Mouse (Mus musculus) CH12.LX (cell line): Measurements from ENCODE around the gene Ubiad1. TPM values are rescaled to one million over a fixed set of nuclear protein-coding genes. Genes with fewer than 3 reads are reported as not detected.

Experiments
- DNase-seq: peaks from one replicate; pipeline ENCODE4 v3.0.0-alpha.2; 2013; ENCODE audit errors: extremely low read depth
- H3K27ac ChIP-seq: 2 replicates; pipeline ENCODE4 v1.5.1; 2012; ENCODE audit warnings: low read depth, mild to moderate bottlenecking, control low read depth, moderate library complexity; ENCODE audit not compliant: insufficient read depth
- H3K27me3 ChIP-seq: replicated peaks from 2 replicates; pipeline ENCODE3; 2012; ENCODE audit warnings: inconsistent platforms
- H3K36me3 ChIP-seq, 2 experiments: replicated peaks in 1 of 2; 2 replicates each; pipeline versions ENCODE3 to v1.6.1; 2012; ENCODE audit warnings: inconsistent platforms in 1 of 2, low read length in 1 of 2, mild to moderate bottlenecking in 1 of 2, mixed read lengths in 1 of 2, moderate library complexity in 1 of 2; ENCODE audit not compliant: control insufficient read depth in 1 of 2, insufficient read depth in 1 of 2
- H3K4me1 ChIP-seq, 2 experiments: 2 replicates each; pipeline ENCODE4 v1.6.1; 2012; ENCODE audit warnings: inconsistent platforms in 1 of 2, moderate library complexity in 1 of 2; ENCODE audit not compliant: insufficient read depth in 2 of 2, control insufficient read depth in 1 of 2
- H3K4me2 ChIP-seq: 2 replicates; pipeline ENCODE4 v1.6.1; 2012; ENCODE audit warnings: low read depth, mild to moderate bottlenecking, control low read depth; ENCODE audit not compliant: poor library complexity, insufficient read depth, severe bottlenecking
- H3K4me3 ChIP-seq, 3 experiments: fragments of 150-350 bp in 1 of 3; sonication (generic) in 1 of 3; replicated peaks in 1 of 3; 2 replicates each; pipeline versions ENCODE3 to v1.5.1; 2011 to 2012; ENCODE audit warnings: low read depth in 2 of 3, low read length in 2 of 3, mild to moderate bottlenecking in 2 of 3, moderate library complexity in 2 of 3, control low read depth in 1 of 3, improper control_type of control experiment in 1 of 3, inconsistent platforms in 1 of 3, mixed read lengths in 1 of 3; ENCODE audit not compliant: poor library complexity in 1 of 3
- H3K79me2 ChIP-seq: replicated peaks from 2 replicates; pipeline ENCODE4 v1.6.1; 2012; ENCODE audit warnings: mild to moderate bottlenecking, moderate library complexity; ENCODE audit not compliant: control insufficient read depth, poor library complexity, insufficient read depth, severe bottlenecking; ENCODE audit errors: extremely low read depth
- H3K9ac ChIP-seq: 2 replicates; pipeline ENCODE4 v1.6.1; 2012; ENCODE audit warnings: low read depth, mild to moderate bottlenecking, control low read depth, moderate library complexity; ENCODE audit not compliant: insufficient read depth
- H3K9me3 ChIP-seq: replicated peaks from 2 replicates; pipeline ENCODE3; 2012; ENCODE audit warnings: low read length, inconsistent platforms, mixed read lengths
- CTCF ChIP-seq, 2 experiments: IDR thresholded peaks in 1 of 2; conservative IDR thresholded peaks in 1 of 2; 2 replicates each; pipeline ENCODE4 v1.5.1; 2011 to 2012; ENCODE audit warnings: low read depth in 2 of 2, low read length in 2 of 2, improper control_type of control experiment in 1 of 2, inconsistent platforms in 1 of 2, mild to moderate bottlenecking in 1 of 2, moderate library complexity in 1 of 2
- E2F4 ChIP-seq: IDR thresholded peaks from 2 replicates; pipeline ENCODE4 v1.6.1; 2011; ENCODE audit warnings: low read depth, low read length, improper control_type of control experiment; ENCODE audit not compliant: insufficient replicate concordance
- EP300 ChIP-seq: IDR thresholded peaks from 2 replicates; pipeline ENCODE4 v1.6.1; 2011; ENCODE audit warnings: low read length, improper control_type of control experiment
- ETS1 ChIP-seq: conservative IDR thresholded peaks from 2 replicates; pipeline ENCODE4 v1.6.1; 2012; ENCODE audit warnings: low read depth, mild to moderate bottlenecking, inconsistent platforms, low read length, improper control_type of control experiment, moderate library complexity
- GABPA ChIP-seq: IDR thresholded peaks from 2 replicates; pipeline ENCODE4 v1.6.1; 2012; ENCODE audit warnings: low read depth, low read length, improper control_type of control experiment, inconsistent platforms; ENCODE audit not compliant: insufficient replicate concordance
- HCFC1 ChIP-seq: IDR thresholded peaks from 2 replicates; pipeline ENCODE4 v1.6.1; 2012; ENCODE audit warnings: low read depth, mild to moderate bottlenecking, inconsistent platforms, low read length, improper control_type of control experiment
- IRF4 ChIP-seq: IDR thresholded peaks from 2 replicates; pipeline ENCODE4 v1.6.1; 2014; ENCODE audit warnings: low read depth, mild to moderate bottlenecking, inconsistent platforms, low read length, improper control_type of control experiment
- JUND ChIP-seq: conservative IDR thresholded peaks from 2 replicates; pipeline ENCODE4 v1.6.1; 2011; ENCODE audit warnings: low read depth, low read length, improper control_type of control experiment
- KAT2A ChIP-seq: IDR thresholded peaks from 2 replicates; pipeline ENCODE4 v1.6.1; 2012; ENCODE audit warnings: low read length, improper control_type of control experiment, inconsistent platforms; ENCODE audit not compliant: insufficient replicate concordance
- MAFK ChIP-seq: IDR thresholded peaks from 2 replicates; pipeline ENCODE4 v1.6.1; 2011; ENCODE audit warnings: low read length, improper control_type of control experiment; ENCODE audit not compliant: insufficient replicate concordance
- MAX ChIP-seq: IDR thresholded peaks from 2 replicates; pipeline ENCODE4 v1.6.1; 2011; ENCODE audit warnings: low read length, improper control_type of control experiment
- MEF2A ChIP-seq: IDR thresholded peaks from 2 replicates; pipeline ENCODE4 v1.6.1; 2014; ENCODE audit warnings: low read depth, mild to moderate bottlenecking, inconsistent platforms, low read length, improper control_type of control experiment, borderline replicate concordance
- MXI1 ChIP-seq: IDR thresholded peaks from 2 replicates; pipeline ENCODE4 v1.6.1; 2011; ENCODE audit warnings: mild to moderate bottlenecking, low read depth, low read length, improper control_type of control experiment
- PAX5 ChIP-seq: IDR thresholded peaks from 2 replicates; pipeline ENCODE4 v1.6.1; 2012; ENCODE audit warnings: low read length, inconsistent platforms, mixed read lengths
- POLR2AphosphoS2 ChIP-seq: IDR thresholded peaks from 2 replicates; pipeline ENCODE4 v1.6.1; 2011; ENCODE audit warnings: low read depth, low read length, improper control_type of control experiment
- RAD21 ChIP-seq: IDR thresholded peaks from 2 replicates; pipeline ENCODE4 v1.6.1; 2011; ENCODE audit warnings: low read depth, mild to moderate bottlenecking, low read length, improper control_type of control experiment, moderate library complexity
- RCOR1 ChIP-seq: conservative IDR thresholded peaks from 2 replicates; pipeline ENCODE4 v1.6.1; 2012; ENCODE audit warnings: low read depth, mild to moderate bottlenecking, inconsistent platforms, low read length, improper control_type of control experiment
- SMC3 ChIP-seq: IDR thresholded peaks from 2 replicates; pipeline ENCODE4 v1.6.1; 2011; ENCODE audit warnings: low read depth, low read length, improper control_type of control experiment
- TCF12 ChIP-seq: IDR thresholded peaks from 2 replicates; pipeline ENCODE4 v1.6.1; 2014; ENCODE audit warnings: low read depth, mild to moderate bottlenecking, inconsistent platforms, low read length, improper control_type of control experiment
- ZC3H11A ChIP-seq: IDR thresholded peaks from 2 replicates; pipeline ENCODE4 v1.6.1; 2012; ENCODE audit warnings: low read depth, mild to moderate bottlenecking, inconsistent platforms, low read length, improper control_type of control experiment
- ZMIZ1 ChIP-seq: IDR thresholded peaks from 2 replicates; pipeline ENCODE4 v1.6.1; 2012; ENCODE audit warnings: low read depth, mild to moderate bottlenecking, inconsistent platforms, low read length, improper control_type of control experiment
- dilution Hi-C: fragments of 300-500 bp; cut with MboI; formaldehyde crosslinking; loops from 2 replicates; pipeline ENCODE4 v1.14.3; 2020; ENCODE audit warnings: low sequenced_read_pairs; ENCODE audit not compliant: extremely low pct_unique_long_range_greater_than_20kb, extremely low pct_ligation_motif_present
- in situ Hi-C: fragments of 300-500 bp; cut with MboI; formaldehyde crosslinking; loops from 3 replicates; pipeline ENCODE4 v1.14.3; 2019; ENCODE audit warnings: low sequenced_read_pairs, low pct_ligation_motif_present, low pct_unique_long_range_greater_than_20kb, mixed read lengths
- polyA plus RNA-seq: library from polyadenylated mRNA; unstranded; fragments of >175 nt; gene quantifications from 2 replicates; pipeline ENCODE4 v1.2.1, GENCODE M21; 2012; ENCODE audit warnings: low read depth; ENCODE audit not compliant: insufficient read length
- total RNA-seq, 2 experiments: library from RNA; depleted of rRNA; stranded (reverse); fragments of 300-350 nt in 1 of 2; fragments of >200 nt in 1 of 2; gene quantifications; 2 replicates each; pipeline ENCODE4 v1.2.3; 2012 to 2014

The Ubiad1 gene
- total and polyA plus RNA-seq, 3 experiments: 20.5 to 21.9 (median 20.9) TPM

DNA sequence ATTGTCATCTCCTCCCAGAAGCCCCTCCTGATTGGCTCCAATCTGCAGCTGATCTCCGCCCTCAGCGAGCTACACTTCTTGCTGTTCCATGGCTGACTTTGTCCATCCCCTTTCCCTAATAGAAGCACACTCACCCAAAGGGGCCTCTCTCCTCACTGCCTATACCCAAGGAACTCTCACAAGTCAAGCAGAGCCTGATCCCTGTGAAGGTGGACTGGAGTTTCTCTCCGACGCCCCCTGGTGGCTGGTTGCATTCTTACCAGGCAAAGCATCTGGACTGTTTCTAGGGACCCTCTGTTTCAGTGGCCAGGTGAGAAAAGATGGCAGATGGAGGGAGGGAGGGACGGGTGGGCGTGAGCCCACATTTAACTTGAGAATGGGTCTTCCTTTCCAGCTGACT is 14.9 kb downstream of the Ubiad1 start:
- Histone ChIP-seq H3K27ac (no peak overlapping the region), H3K36me3 (peaks cover 24 to 50% of the 10 kb centered on the region in 2 experiments), H3K4me2 (no peak overlapping the region), H3K9ac (no peak overlapping the region), H3K4me3 (no peak overlapping the region), H3K79me2 (no peaks in the 10 kb centered on the region), H3K9me3 (no peaks in the 10 kb centered on the region), H3K27me3 (no peaks in the 10 kb centered on the region), H3K4me1 (no peaks in the 10 kb centered on the region)
- peak; percentile 62 for DNase-seq
- dilution Hi-C loops: no loop called here
- TF ChIP-seq CTCF (conservative IDR thresholded peaks at IDR 0.05 in 1 of 2, IDR thresholded peaks at IDR 0.05 in 1 of 2; ENCODE audit: low read depth in 2 of 2, low read length in 2 of 2) (peak; percentile 76 to 77), PAX5 (no peak), IRF4 (no peak), ZC3H11A (no peak), RAD21 (peak; percentile 30), SMC3 (peak; percentile 71), ETS1 (no peak)
- in situ Hi-C loops: loop anchor here (5.0 kb wide), 1 partner anchor 257 kb away; no protein-coding TSS in a partner anchor

DNA sequence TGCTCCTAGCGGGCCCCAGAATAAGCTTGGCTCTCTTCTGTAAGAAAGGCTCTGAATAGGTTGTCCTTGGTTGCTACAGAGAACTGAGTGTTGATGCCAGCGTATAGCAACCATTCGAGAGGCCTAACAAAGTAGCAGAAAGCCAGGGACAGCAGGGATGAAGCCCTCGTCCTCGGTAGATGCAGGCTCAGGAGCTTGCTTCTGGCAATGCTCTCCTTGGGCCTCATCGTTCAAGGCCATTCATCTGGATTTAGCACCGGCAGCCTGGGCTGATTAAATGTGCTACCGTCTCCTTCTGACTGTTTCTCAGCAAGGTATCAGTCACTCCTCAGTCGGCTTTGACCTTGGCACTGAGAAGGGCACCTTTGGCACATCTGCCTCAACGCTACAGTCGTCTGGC is 15.4 kb downstream of the Ubiad1 start:
- Histone ChIP-seq H3K4me1 (no peaks in the 10 kb centered on the region), H3K27me3 (no peaks in the 10 kb centered on the region), H3K4me3 (no peak overlapping the region), H3K9ac (no peak overlapping the region), H3K27ac (no peak overlapping the region), H3K79me2 (no peaks in the 10 kb centered on the region), H3K9me3 (no peaks in the 10 kb centered on the region), H3K36me3 (peaks cover 20 to 44% of the 10 kb centered on the region in 2 experiments), H3K4me2 (no peak overlapping the region)
- dilution Hi-C loops (no loop called here), in situ Hi-C loops (no loop called here)
- DNase-seq: no peak
- TF ChIP-seq E2F4 (no peak), RCOR1 (no peak), ZC3H11A (no peak), POLR2AphosphoS2 (no peak), HCFC1 (no peak), MAX (no peak), TCF12 (no peak), MXI1 (no peak), GABPA (no peak), EP300 (no peak), ETS1 (no peak), JUND (no peak), ZMIZ1 (no peak), MAFK (no peak), KAT2A (no peak), MEF2A (no peak)
